Mouse (Mus musculus) cerebellum, postnatal 4 days (tissue): ENCODE measurements at regions not wholly inside any gene's neighbourhood (a gene's known extent, or its start where the extent isn't known, plus 50 kb on each side); places are given as distances from the start of the nearest gene placed in this dataset.

ENCODE experiments used
- DNase-seq, 2 experiments: peaks; one replicate each; pipeline ENCODE4 v3.0.0; 2022; ENCODE audit warnings: low spot score in 2 of 2, mixed read lengths in 1 of 2

- DNase-seq = no peak
Measured at GRCm38 (mm10) chr8:5800594-5800993, 695.4 kb upstream of the Slc10a2 start.

- DNase-seq = no peak
Measured at GRCm38 (mm10) chr8:5756366-5756765, 651.2 kb upstream of the Slc10a2 start.

- DNase-seq = no peak
Measured at GRCm38 (mm10) chr8:5739503-5739902, 634.4 kb upstream of the Slc10a2 start.

- no peak for DNase-seq
Measured at GRCm38 (mm10) chr8:5727416-5727815, 622.3 kb upstream of the Slc10a2 start.

GRCm38 (mm10) chr8:5687999-5688398 is 582.8 kb upstream of the Slc10a2 start:
- peak in 1 of 2 experiments; percentile 15 for DNase-seq

GRCm38 (mm10) chr8:5674971-5675370 is 569.8 kb upstream of the Slc10a2 start:
- no peak for DNase-seq
